Mouse (Mus musculus) MEL (cell line): Measurements from ENCODE around the gene Hoxb9. TPM values are rescaled to one million over a fixed set of nuclear protein-coding genes. Genes with fewer than 3 reads are reported as not detected.

ENCODE experiments used
- DNase-seq: peaks from one replicate; pipeline ENCODE4 v3.0.0; 2011; ENCODE audit warnings: low read depth, low spot score
- H3K27ac ChIP-seq: 2 replicates; pipeline ENCODE4 v1.5.1; 2012; ENCODE audit warnings: low read depth, mild to moderate bottlenecking, control low read depth, low read length, moderate library complexity; ENCODE audit not compliant: control insufficient read depth
- H3K27me3 ChIP-seq, 2 experiments: fragments of 150-350 bp in 1 of 2; sonication (generic) in 1 of 2; 2 replicates each; pipeline ENCODE4 v1.6.1; 2012; ENCODE audit warnings: low read length in 2 of 2, mild to moderate bottlenecking in 2 of 2, improper control_type of control experiment in 1 of 2, moderate library complexity in 1 of 2; ENCODE audit not compliant: insufficient read depth in 2 of 2, control insufficient read depth in 1 of 2
- H3K36me3 ChIP-seq, 2 experiments: 2 replicates each; pipeline ENCODE4 v1.6.1; 2012 to 2014; ENCODE audit warnings: low read length in 2 of 2, improper control_type of control experiment in 1 of 2, inconsistent platforms in 1 of 2, mild to moderate bottlenecking in 1 of 2; ENCODE audit not compliant: insufficient read depth in 2 of 2, control insufficient read depth in 1 of 2
- H3K4me1 ChIP-seq, 2 experiments: fragments of 150-350 bp in 1 of 2; sonication (generic) in 1 of 2; 2 replicates each; pipeline ENCODE4 v1.6.1; 2012; ENCODE audit warnings: low read length in 2 of 2, improper control_type of control experiment in 1 of 2, mild to moderate bottlenecking in 1 of 2; ENCODE audit not compliant: insufficient read depth in 2 of 2, control insufficient read depth in 1 of 2
- H3K4me3 ChIP-seq, 2 experiments: fragments of 150-350 bp in 1 of 2; sonication (generic) in 1 of 2; 2 replicates each; pipeline ENCODE4 v1.5.1; 2012; ENCODE audit warnings: low read depth in 2 of 2, low read length in 2 of 2, mild to moderate bottlenecking in 2 of 2, moderate library complexity in 2 of 2, control low read depth in 1 of 2, improper control_type of control experiment in 1 of 2; ENCODE audit not compliant: control insufficient read depth in 1 of 2, insufficient read depth in 1 of 2
- H3K79me2 ChIP-seq: 2 replicates; pipeline ENCODE4 v1.6.1; 2012; ENCODE audit warnings: mild to moderate bottlenecking, low read length, moderate library complexity; ENCODE audit not compliant: control insufficient read depth, poor library complexity, insufficient read depth
- H3K9ac ChIP-seq: 2 replicates; pipeline ENCODE4 v1.6.1; 2012; ENCODE audit warnings: low read depth, mild to moderate bottlenecking, control low read depth, low read length, moderate library complexity; ENCODE audit not compliant: control insufficient read depth, poor library complexity, severe bottlenecking
- H3K9me3 ChIP-seq: fragments of 150-350 bp; sonication (generic); replicated peaks from 2 replicates; pipeline ENCODE4 v1.6.1; 2012; ENCODE audit warnings: mild to moderate bottlenecking, low read length, improper control_type of control experiment, moderate library complexity; ENCODE audit not compliant: insufficient read depth
- BHLHE40 ChIP-seq: IDR thresholded peaks from 2 replicates; pipeline ENCODE4 v1.6.1; 2012; ENCODE audit warnings: low read depth, mild to moderate bottlenecking, inconsistent platforms, low read length, improper control_type of control experiment, borderline replicate concordance
- CTCF ChIP-seq, 3 experiments: IDR thresholded peaks in 2 of 3; conservative IDR thresholded peaks in 1 of 3; 2 replicates each; pipeline ENCODE4 v1.5.1; 2011 to 2012; ENCODE audit warnings: low read length in 3 of 3, low read depth in 2 of 3, mild to moderate bottlenecking in 2 of 3, improper control_type of control experiment in 1 of 3, inconsistent platforms in 1 of 3, mixed read lengths in 1 of 3, moderate library complexity in 1 of 3; ENCODE audit not compliant: control insufficient read depth in 1 of 3, insufficient read depth in 1 of 3, poor library complexity in 1 of 3, severe bottlenecking in 1 of 3
- ELF1 ChIP-seq: IDR thresholded peaks from 2 replicates; pipeline ENCODE4 v1.6.1; 2014; ENCODE audit warnings: low read depth, mild to moderate bottlenecking, inconsistent platforms, low read length, improper control_type of control experiment, moderate library complexity
- ETS1 ChIP-seq: IDR thresholded peaks from 2 replicates; pipeline ENCODE4 v1.6.1; 2012; ENCODE audit warnings: low read depth, mild to moderate bottlenecking, inconsistent platforms, low read length, improper control_type of control experiment, moderate library complexity
- GABPA ChIP-seq: IDR thresholded peaks from 2 replicates; pipeline ENCODE4 v1.6.1; 2012; ENCODE audit warnings: low read depth, mild to moderate bottlenecking, inconsistent platforms, low read length, improper control_type of control experiment, moderate library complexity
- GATA1 ChIP-seq: IDR thresholded peaks from 2 replicates; pipeline ENCODE4 v1.6.1; 2011; ENCODE audit warnings: low read depth, low read length, improper control_type of control experiment
- JUND ChIP-seq: IDR thresholded peaks from 2 replicates; pipeline ENCODE4 v1.6.1; 2011; ENCODE audit warnings: low read depth, mild to moderate bottlenecking, improper control_type of control experiment, low read length
- MEF2A ChIP-seq: IDR thresholded peaks from 2 replicates; pipeline ENCODE4 v1.6.1; 2014; ENCODE audit warnings: low read depth, mild to moderate bottlenecking, inconsistent platforms, low read length, improper control_type of control experiment; ENCODE audit not compliant: poor library complexity, insufficient replicate concordance, severe bottlenecking; ENCODE audit errors: extremely low read depth
- MYB ChIP-seq: IDR thresholded peaks from 2 replicates; pipeline ENCODE4 v1.6.1; 2011; ENCODE audit warnings: mild to moderate bottlenecking, low read depth, low read length, improper control_type of control experiment
- MYC ChIP-seq: IDR thresholded peaks from 2 replicates; pipeline ENCODE4 v1.6.1; 2011; ENCODE audit warnings: low read depth, mild to moderate bottlenecking, low read length, improper control_type of control experiment, moderate library complexity
- NELFE ChIP-seq: IDR thresholded peaks from 2 replicates; pipeline ENCODE4 v1.6.1; 2011; ENCODE audit warnings: low read depth, low read length, improper control_type of control experiment
- NRF1 ChIP-seq: IDR thresholded peaks from 2 replicates; pipeline ENCODE4 v1.6.1; 2014; ENCODE audit warnings: low read depth, mild to moderate bottlenecking, inconsistent platforms, low read length, improper control_type of control experiment, moderate library complexity; ENCODE audit not compliant: poor library complexity, insufficient read depth, severe bottlenecking
- POLR2A ChIP-seq, 2 experiments: IDR thresholded peaks; 2 replicates each; pipeline ENCODE4 v1.6.1; 2011 to 2012; ENCODE audit warnings: low read length in 2 of 2, mild to moderate bottlenecking in 2 of 2, control low read depth in 1 of 2, improper control_type of control experiment in 1 of 2, low read depth in 1 of 2, moderate library complexity in 1 of 2; ENCODE audit not compliant: control insufficient read depth in 1 of 2, insufficient read depth in 1 of 2, poor library complexity in 1 of 2
- POLR2AphosphoS2 ChIP-seq: IDR thresholded peaks from 2 replicates; pipeline ENCODE4 v1.6.1; 2011; ENCODE audit warnings: low read length, improper control_type of control experiment
- POLR2AphosphoS5 ChIP-seq: IDR thresholded peaks from 2 replicates; pipeline ENCODE4 v1.6.1; 2012; ENCODE audit warnings: low read depth, borderline replicate concordance, mild to moderate bottlenecking, inconsistent platforms, low read length, moderate library complexity, mixed read lengths
- RCOR1 ChIP-seq: IDR thresholded peaks from 2 replicates; pipeline ENCODE4 v1.6.1; 2012; ENCODE audit warnings: low read depth, mild to moderate bottlenecking, inconsistent platforms, low read length, improper control_type of control experiment
- SIN3A ChIP-seq: IDR thresholded peaks from 2 replicates; pipeline ENCODE4 v1.6.1; 2012; ENCODE audit warnings: low read length, improper control_type of control experiment, inconsistent platforms
- SMC3 ChIP-seq: IDR thresholded peaks from 2 replicates; pipeline ENCODE4 v1.6.1; 2011; ENCODE audit warnings: low read depth, low read length, improper control_type of control experiment
- TAL1 ChIP-seq: IDR thresholded peaks from 2 replicates; pipeline ENCODE4 v1.6.1; 2012; ENCODE audit warnings: mild to moderate bottlenecking, inconsistent platforms, low read length, moderate library complexity, mixed read lengths
- TBP ChIP-seq: IDR thresholded peaks from 2 replicates; pipeline ENCODE4 v1.8.0; 2011; ENCODE audit warnings: low read depth, low read length, improper control_type of control experiment
- USF1 ChIP-seq: IDR thresholded peaks from 2 replicates; pipeline ENCODE4 v1.6.1; 2014; ENCODE audit warnings: low read depth, mild to moderate bottlenecking, inconsistent platforms, low read length, improper control_type of control experiment, moderate library complexity
- USF2 ChIP-seq, 2 experiments: IDR thresholded peaks; 2 replicates each; pipeline ENCODE4 v1.6.1; 2011 to 2012; ENCODE audit warnings: improper control_type of control experiment in 2 of 2, low read length in 2 of 2, borderline replicate concordance in 1 of 2, inconsistent platforms in 1 of 2, low read depth in 1 of 2, mild to moderate bottlenecking in 1 of 2; ENCODE audit not compliant: insufficient read depth in 1 of 2
- ZC3H11A ChIP-seq: IDR thresholded peaks from 2 replicates; pipeline ENCODE4 v1.6.1; 2012; ENCODE audit warnings: low read depth, mild to moderate bottlenecking, inconsistent platforms, low read length, improper control_type of control experiment
- ZKSCAN1 ChIP-seq: IDR thresholded peaks from 2 replicates; pipeline ENCODE4 v1.6.1; 2012; ENCODE audit warnings: low read depth, mild to moderate bottlenecking, inconsistent platforms, low read length, improper control_type of control experiment, moderate library complexity
- ZMIZ1 ChIP-seq: IDR thresholded peaks from 2 replicates; pipeline ENCODE4 v1.6.1; 2012; ENCODE audit warnings: low read depth, mild to moderate bottlenecking, inconsistent platforms, low read length, improper control_type of control experiment, moderate library complexity
- ZNF384 ChIP-seq: IDR thresholded peaks from 2 replicates; pipeline ENCODE4 v1.6.1; 2012; ENCODE audit warnings: low read depth, mild to moderate bottlenecking, inconsistent platforms, low read length, improper control_type of control experiment
- polyA plus RNA-seq, 2 experiments: library from polyadenylated mRNA; stranded (reverse) in 1 of 2; unstranded in 1 of 2; fragments of >175 nt in 1 of 2; fragments of >200 nt in 1 of 2; gene quantifications; 2 replicates each; pipeline versions ENCODE4 v1.2.1 to v1.2.4; 2012; ENCODE audit warnings: low replicate concordance in 2 of 2, low read depth in 1 of 2; ENCODE audit not compliant: insufficient read length in 2 of 2, insufficient read depth in 1 of 2, missing spikeins in 1 of 2
- total RNA-seq: library from RNA; depleted of rRNA; stranded (reverse); fragments of 300-350 nt; gene quantifications from 2 replicates; pipeline ENCODE4 v1.2.3, GENCODE M21; 2012

The Hoxb9 gene
- total and polyA plus RNA-seq, 3 experiments = not detected

GRCm38 (mm10) chr11:96318368-96319070, 47.3 kb downstream of the Hoxb9 start:
- no peak for DNase-seq
- H3K9me3 ChIP-seq = no peaks in the 10 kb centered on the region
- H3K4me3 ChIP-seq = no peak overlapping the region
- H3K27me3 ChIP-seq = peaks cover 0 to 1% of the 10 kb centered on the region in 2 experiments
- H3K36me3 ChIP-seq = no peaks in the 10 kb centered on the region
- no peak overlapping the region for H3K27ac ChIP-seq
- H3K4me1 ChIP-seq = no peaks in the 10 kb centered on the region
- no peak for TF ChIP-seq NELFE
- no peak for TF ChIP-seq ZMIZ1
- no peak for TF ChIP-seq TBP
- no peak for TF ChIP-seq POLR2AphosphoS5
- no peak for TF ChIP-seq MYC
- no peak for TF ChIP-seq ZKSCAN1
- TF ChIP-seq CTCF (IDR thresholded peaks at IDR 0.05 in 2 of 3, conservative IDR thresholded peaks at IDR 0.05 in 1 of 3; ENCODE audit: control insufficient read depth in 1 of 3, insufficient read depth in 1 of 3, low read depth in 2 of 3, low read length in 3 of 3, poor library complexity in 1 of 3, severe bottlenecking in 1 of 3) = no peak
- TF ChIP-seq MYB = no peak
- TF ChIP-seq NRF1 = no peak
- no peak for TF ChIP-seq TAL1
- TF ChIP-seq JUND = no peak
- no peak for TF ChIP-seq GATA1
- TF ChIP-seq USF2 (IDR thresholded peaks at IDR 0.05; ENCODE audit: borderline replicate concordance in 1 of 2, insufficient read depth in 1 of 2, low read depth in 1 of 2, low read length in 2 of 2) = no peak
- TF ChIP-seq MEF2A = no peak
- TF ChIP-seq ZNF384 = no peak
- no peak for TF ChIP-seq USF1
- no peak for TF ChIP-seq SMC3
- H3K9ac ChIP-seq = no peak overlapping the region
- no peaks in the 10 kb centered on the region for H3K79me2 ChIP-seq

GRCm38 (mm10) chr11:96319071-96319902, 48.0 kb downstream of the Hoxb9 start:
- Histone ChIP-seq H3K4me3 (no peak overlapping the region), H3K9ac (no peak overlapping the region), H3K27ac (no peak overlapping the region), H3K27me3 (peaks cover 3 to 5% of the 10 kb centered on the region in 2 experiments), H3K79me2 (no peaks in the 10 kb centered on the region), H3K9me3 (no peaks in the 10 kb centered on the region), H3K36me3 (no peaks in the 10 kb centered on the region), H3K4me1 (no peaks in the 10 kb centered on the region)
- no peak for DNase-seq
- no peak for TF ChIP-seq NRF1
- TF ChIP-seq ELF1 = no peak
- TF ChIP-seq POLR2AphosphoS2 = no peak
- no peak for TF ChIP-seq ZC3H11A
- TF ChIP-seq GABPA = no peak
- no peak for TF ChIP-seq ETS1
- TF ChIP-seq SIN3A = no peak
- TF ChIP-seq TBP = no peak
- TF ChIP-seq BHLHE40 = no peak
- no peak for TF ChIP-seq CTCF (IDR thresholded peaks at IDR 0.05 in 2 of 3, conservative IDR thresholded peaks at IDR 0.05 in 1 of 3; ENCODE audit: control insufficient read depth in 1 of 3, insufficient read depth in 1 of 3, low read depth in 2 of 3, low read length in 3 of 3, poor library complexity in 1 of 3, severe bottlenecking in 1 of 3)
- no peak for TF ChIP-seq RCOR1
- no peak for TF ChIP-seq MYC
- no peak for TF ChIP-seq SMC3
- TF ChIP-seq USF1 = no peak
- TF ChIP-seq GATA1 = no peak
- no peak for TF ChIP-seq POLR2A (IDR thresholded peaks at IDR 0.05; ENCODE audit: control insufficient read depth in 1 of 2, insufficient read depth in 1 of 2, low read depth in 1 of 2, low read length in 2 of 2, poor library complexity in 1 of 2)
